Mouse (Mus musculus) heart, postnatal 14 days (tissue): ENCODE results near the gene Hspbp1. TPM values are rescaled to one million over a fixed set of nuclear protein-coding genes. Genes with fewer than 3 reads are reported as not detected.

Experiments used
- DNase-seq, 2 experiments: peaks; one replicate each; pipeline ENCODE4 v3.0.0; 2021 to 2022
- intact Hi-C: fragments of 180-260 bp; cut with DNase I; formaldehyde crosslinking; loops from one replicate; pipeline ENCODE4 v1.15.1; 2025
- total RNA-seq, 2 experiments: library from RNA; stranded (reverse); gene quantifications; 2 replicates each; pipeline ENCODE4 v1.2.3; 2021

Hspbp1 gene
- total RNA-seq, 2 experiments from 2014 or later, result 29.2 to 33.7 TPM

DNA sequence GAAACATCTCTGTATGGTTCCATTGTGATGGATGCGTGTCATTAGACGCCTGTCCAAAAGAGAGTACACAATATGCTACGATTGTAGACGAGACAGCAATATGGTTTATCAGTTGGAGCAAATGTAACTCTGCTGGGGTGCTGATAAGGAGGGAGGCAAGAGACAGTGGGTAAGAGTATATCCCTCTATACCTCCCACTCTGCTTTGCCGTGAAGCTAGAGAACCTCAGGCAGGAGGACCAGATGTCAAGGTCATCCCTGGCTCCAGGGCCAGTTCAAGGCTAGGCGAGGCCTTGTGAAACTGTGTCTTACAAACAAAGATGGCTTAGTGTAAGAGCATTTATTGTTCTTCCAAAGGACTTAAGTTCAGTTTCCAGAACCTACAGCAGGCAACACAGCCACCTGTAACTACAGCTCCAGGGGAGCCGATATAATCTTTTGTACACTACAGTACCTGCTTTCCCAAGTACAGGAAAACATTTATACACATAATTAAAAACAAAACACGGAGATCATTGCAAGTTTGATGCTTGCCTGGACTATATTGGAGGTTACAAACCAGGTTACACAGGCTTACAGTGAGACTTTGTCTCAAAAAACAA, 14.1 kb downstream of the Hspbp1 start:
- intact Hi-C loops, result no loop called here
- no peak for DNase-seq

DNA sequence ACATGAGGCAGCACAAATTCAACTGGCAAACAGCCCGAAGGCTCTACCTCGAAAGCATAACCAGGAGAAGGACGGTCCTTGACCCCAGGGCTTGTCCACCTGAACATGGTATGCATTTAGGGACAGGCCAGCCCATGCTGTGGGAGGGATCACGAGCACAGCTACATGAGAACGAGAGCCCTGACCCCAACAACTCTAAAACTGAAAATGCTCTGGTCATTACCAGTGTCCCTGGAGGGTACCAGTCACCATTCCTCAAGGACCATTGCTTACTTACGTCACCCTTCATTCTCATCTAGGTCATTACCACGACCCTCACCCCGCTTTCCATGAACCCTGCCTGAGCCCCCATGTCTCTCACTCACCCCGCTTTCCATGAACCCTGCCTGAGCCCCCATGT, 15.7 kb downstream of the Hspbp1 start:
- DNase-seq, result no peak
- intact Hi-C loops, result no loop called here

DNA sequence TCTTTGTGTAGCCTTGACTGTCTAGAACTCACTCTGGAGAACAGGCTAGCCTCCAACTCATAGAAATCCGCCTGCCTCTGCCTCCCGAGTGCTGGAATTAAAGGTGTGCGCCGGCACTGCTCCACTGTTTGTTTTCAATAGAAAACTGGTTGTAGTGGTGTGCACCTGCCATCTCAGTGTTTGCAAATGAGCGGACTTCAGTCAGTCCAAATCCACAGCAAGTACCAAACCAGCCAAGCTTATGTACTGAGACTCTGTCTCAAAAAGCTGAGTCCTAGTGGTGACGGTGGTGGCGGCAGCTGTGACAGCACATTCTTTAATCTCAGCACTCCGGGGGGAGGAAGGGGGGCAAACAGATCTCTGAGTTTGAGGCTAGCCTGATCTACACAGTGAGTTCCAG, 16.4 kb downstream of the Hspbp1 start:
- DNase-seq, result no peak
- intact Hi-C loops, result no loop called here

DNA sequence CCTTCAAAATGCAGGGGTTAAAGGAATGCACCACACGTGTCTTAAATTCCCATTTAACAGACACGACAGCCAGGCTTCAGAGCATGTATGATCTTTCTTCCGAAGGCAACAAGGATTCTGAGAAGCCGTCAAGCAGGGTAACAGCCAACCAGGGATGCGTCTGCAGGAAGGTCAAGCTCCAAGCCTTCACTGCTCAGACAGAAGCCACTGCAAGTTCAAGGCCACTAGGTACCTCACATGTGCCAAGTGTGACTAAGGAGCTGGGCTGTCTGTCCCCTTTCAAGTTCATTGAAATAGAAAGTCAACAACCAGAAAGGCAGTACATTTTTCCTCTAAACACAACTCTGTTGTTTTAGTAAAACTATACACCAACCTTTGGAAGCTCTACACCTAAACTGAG, 18.0 kb downstream of the Hspbp1 start:
- intact Hi-C loops, result no loop called here

DNA sequence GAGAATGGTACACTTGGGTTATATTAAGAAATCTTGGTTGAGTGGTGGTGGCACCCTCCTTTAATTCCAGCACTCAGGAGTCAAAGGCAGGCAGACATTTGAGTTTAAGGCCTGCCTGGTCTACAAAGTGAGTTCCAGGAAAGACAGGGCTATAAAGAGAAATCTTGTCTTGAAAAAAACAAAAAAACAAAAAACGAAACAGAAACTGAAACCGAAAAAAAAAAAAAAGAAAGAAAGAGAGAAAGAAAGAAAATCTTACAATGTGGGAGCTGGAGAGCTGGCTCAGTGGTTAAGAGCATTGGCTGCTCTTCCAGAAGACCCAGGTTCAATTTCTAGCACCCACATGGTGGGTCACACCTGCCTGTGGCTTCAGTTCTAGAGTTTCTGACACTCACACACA, 21.1 kb downstream of the Hspbp1 start:
- intact Hi-C loops, result no loop called here
- DNase-seq, result no peak

More for the DNA sequence above, 18.0 kb downstream of the Hspbp1 start:
- DNase-seq, result no peak

DNA sequence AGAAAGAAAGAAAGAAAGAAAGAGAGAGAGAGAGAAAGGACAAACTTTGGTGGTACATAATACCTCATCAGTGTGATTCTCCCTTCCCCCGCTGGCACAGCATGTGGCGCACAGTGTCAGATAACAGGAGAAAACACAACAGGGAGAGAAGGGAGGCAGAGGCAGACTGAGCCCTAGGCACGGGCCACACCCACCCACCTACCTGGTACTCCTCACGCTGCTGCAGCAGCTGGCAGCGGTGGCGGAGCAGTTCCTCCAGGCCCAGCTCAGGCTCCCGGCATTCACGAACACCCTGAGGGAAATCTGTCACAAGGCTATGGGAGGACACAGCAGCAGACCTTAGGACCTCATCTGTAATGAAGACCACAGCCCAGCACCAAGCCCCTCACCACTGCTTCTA, 21.7 kb downstream of the Hspbp1 start:
- DNase-seq, result no peak
- intact Hi-C loops, result no loop called here

DNA sequence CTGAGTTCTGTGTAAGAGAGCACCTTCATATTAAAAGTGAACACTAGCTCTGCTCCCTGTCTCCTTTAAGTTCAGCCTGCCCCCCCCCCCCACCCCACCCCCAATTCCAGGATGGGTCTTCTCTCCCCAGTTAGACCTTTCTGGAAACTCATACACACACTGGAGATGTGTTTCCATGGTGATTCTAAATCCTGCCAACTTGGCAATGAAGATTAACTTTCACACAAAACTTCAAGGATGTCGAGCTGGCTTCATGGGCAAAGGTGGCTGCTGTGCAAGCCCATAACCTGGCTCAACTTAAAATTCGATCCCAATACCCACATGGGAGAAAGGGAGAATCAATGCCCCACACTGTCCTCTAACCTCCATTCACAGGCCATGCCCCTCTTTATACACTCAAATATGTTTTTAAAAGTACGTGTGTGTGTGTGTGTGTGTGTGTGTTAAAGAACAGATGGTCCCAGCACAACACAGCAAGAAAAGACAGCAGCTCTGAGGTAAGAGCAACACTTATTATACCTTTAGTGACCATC, 24.9 kb downstream of the Hspbp1 start:
- intact Hi-C loops, result loop anchor here (2.0 kb wide), 1 partner anchor 23 kb away; no protein-coding TSS in a partner anchor
- DNase-seq, result no peak

DNA sequence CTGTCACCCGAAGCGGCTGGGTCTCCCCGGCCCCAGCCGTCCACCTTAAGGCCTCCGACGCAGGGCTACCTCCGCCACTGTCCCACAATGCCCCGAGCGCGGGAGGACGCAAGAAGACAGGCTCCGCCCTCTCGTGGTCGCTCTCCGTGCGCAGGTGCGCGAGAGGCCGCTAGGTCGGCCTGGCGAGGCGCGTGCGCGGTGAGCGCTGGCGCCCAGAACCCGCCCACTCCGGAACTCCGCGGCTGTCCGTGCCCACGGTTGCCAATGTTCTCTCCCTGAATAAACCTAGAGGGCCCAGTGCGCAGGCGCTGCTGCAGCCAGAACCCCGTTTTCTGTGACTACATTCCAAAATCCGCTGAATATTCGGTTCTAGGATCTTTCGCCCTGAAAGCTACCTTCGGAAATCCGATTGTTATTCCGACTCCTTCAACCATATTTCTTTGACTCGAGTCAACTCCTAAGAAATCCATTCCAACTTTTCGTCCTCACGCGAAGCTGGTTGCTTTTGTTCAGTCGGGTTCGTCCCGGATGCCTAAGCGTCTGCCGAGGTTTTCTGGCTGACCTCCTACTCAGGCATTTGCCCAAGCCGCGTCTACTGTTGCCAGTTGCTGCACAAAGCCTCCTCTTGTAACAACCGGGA, 25.8 kb downstream of the Hspbp1 start, which contains the start of gene Ppp6r1:
Gene Ppp6r1, minus strand, starts transcription at position 108 of the 640 bp plus-strand sequence.
- intact Hi-C loops, result loop anchor here (2.0 kb wide), 1 partner anchor 24 kb away; no protein-coding TSS in a partner anchor
- DNase-seq, result peak; percentile 97 to 98

DNA sequence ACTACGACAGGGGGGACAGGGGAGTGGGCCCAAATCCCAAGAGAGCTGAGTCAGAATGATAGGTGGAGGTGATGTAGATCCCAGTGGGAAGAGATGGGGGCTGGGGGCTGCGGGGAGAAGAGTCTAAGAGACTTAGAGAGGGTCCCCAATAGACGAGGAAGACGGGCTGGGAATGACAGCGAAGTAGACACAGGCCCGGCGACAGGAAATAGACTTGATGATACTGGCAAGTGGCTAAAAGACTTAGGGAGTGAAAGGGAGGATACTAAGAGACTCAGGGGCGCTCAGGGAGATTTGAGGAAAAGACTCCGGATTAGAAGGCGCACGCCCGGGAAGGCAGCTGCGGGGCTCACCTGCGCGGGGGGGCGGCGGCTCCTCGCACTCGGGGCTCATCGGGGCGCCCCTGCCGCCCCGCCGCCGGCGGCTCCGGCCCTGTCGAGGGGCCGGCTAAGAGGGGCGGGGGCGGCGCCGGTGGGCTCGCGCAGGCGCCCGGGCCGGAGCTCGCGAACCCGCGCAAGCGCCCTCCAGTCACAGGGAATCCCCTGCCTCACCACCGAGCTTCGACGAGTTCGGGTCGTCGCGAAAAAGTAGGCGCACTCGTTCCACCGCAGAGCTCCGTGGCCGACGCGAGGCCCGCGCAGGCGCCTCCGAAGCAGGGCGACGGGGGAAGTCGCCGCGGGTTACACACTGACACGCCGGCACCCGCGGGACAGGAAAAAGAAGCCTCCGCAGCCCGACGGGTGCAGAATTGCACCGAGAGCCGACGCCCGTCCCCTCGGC, 26.6 kb downstream of the Hspbp1 start:
- intact Hi-C loops, result loop anchor here (2.0 kb wide), 1 partner anchor 24 kb away; no protein-coding TSS in a partner anchor
- peak in 1 of 2 experiments; percentile 15 for DNase-seq

DNA sequence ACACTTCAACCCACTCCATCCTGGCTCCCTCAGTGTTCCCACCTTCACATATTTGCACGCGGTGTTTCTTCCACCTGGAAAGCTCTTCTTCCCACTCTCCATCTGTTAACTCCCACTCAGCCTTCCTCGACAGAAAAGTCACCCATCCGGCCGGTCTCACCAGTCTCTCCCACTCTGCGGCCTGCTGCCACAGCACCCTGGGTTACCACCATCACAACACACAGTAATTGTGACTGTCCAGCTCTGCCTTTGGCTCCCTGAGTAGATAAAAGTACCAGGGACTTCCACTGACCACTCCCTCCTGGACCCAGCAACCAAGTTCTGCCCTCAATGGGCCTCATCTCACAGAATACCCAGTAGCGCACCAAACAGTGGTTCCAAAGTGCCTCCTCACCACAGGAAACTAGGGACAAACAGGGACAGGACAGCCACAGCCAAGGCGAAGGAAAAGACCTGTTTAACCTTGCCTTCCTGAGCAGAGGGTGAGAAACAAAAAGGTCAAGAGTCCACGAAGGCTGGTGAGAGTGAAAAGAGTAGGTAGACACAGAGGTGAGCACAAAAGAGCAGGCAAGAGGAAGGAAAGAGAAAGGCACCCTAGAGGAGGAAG, 27.2 kb downstream of the Hspbp1 start:
- no peak for DNase-seq
- intact Hi-C loops, result loop anchor here (2.0 kb wide), 1 partner anchor 25 kb away; no protein-coding TSS in a partner anchor

DNA sequence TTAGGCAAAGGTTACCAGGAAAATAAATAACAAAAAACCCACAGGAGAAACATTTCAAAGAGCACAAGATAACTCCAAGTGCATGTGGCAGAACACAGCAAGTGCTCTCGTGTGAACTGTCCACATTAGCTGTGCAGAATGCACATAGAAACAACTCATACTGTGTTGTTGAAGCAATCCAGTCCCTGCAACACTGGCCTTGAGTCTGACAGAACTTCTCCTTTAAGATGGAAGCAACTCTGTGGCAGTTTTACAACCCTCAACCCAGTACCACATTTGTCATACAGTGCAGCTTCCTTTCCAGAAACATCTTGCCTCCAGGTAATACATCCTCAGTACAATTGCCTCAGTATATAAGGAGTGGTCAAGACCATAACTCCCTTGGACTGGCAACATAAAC, 28.1 kb downstream of the Hspbp1 start:
- intact Hi-C loops, result no loop called here
- DNase-seq, result no peak

DNA sequence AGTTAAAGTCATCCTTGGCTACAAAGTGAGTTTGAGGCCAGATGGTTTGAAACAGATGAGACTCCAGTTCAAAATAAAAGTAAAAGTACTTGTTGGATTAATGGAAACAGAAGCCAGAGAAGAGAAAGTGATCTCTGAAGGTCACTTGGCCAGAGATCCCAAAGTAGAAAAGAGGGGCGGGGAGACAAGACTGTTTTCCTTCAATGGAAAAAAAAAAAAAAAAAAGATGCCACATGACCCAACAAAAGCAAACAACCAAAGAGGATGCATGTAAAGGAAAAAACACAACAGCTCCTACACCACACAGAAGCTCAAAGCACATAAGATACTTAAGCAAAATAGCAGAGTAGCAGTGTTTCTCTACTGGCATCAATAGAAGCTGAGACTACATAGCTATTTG, 29.0 kb downstream of the Hspbp1 start:
- intact Hi-C loops, result no loop called here
- DNase-seq, result no peak

DNA sequence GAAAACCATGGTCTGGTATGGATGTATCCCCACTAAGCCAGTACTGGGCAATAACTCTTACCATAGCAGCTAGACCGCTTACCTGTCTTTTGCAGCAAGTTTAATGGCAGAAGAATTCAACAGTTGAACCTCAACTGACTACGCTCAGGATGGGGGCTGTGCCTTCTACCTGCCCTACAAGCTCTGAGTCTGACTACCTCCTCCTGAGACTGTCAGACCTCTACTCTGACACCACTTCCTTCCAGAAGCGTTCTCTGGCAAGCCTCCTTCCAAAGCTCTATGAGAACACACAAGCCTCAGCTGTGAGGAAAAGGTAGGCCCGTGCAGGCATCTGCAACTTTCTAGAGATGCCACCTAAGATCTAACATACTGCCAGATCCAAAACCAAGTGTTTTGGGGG, 29.5 kb downstream of the Hspbp1 start:
- intact Hi-C loops, result no loop called here
- DNase-seq, result no peak

DNA sequence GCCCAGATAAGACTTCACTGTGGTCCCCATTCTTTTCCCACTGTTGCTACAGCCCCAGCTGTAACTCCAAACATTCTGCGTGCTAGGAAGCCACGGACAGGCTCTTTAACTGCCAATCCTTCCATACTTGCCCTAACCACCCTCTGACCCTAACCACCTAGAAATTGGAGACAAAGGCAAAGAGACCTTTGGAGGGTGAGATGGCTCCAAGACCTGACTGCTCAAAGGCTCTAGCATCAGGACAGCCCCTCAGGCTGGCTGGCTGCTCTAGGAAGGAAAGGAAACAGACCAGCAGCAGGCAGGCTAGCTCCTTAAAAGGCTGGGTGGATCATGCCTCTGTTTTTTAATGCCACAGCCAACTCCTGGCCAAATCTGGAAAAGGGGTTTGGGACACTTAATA, 30.6 kb downstream of the Hspbp1 start:
- intact Hi-C loops, result no loop called here
- DNase-seq, result no peak

DNA sequence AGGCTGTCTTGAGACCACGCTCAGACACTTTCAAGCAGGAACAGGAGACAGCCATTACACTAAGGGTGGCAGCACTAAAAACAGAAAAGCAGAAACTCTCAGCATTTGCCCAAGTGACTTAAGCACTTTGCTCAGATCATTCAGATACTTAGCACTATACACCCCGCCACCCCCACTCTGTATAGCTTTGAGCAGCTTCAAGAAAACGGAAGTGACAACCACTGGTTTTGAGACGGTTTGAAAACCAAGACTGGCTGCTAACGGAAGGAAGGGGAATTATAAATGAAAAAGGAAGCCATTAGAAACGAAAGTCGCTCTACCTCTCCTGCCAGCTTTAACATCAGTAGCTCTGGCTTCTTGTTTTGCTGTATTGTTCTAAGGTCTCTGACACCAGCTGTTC, 31.1 kb downstream of the Hspbp1 start:
- intact Hi-C loops, result no loop called here
- DNase-seq, result no peak

DNA sequence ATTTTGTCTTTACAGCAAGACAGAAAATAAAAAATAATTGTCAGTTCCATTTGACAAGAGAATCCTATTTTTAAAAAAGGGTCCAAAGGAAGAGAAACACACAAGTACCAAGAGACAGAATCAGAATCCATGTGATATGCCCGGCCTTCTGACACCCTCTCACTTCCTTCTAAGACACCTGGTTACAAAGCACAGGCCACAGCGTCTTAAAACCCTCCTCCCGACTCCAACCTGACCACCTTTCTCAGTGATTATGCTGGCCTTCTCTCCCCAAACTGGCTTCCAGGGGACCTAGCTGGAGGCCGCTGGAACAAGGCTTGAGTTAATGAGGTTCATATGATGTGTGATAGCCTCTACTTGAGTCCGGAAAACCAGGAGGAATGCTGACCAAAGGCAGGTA, 31.5 kb downstream of the Hspbp1 start:
- intact Hi-C loops, result no loop called here
- DNase-seq, result no peak

DNA sequence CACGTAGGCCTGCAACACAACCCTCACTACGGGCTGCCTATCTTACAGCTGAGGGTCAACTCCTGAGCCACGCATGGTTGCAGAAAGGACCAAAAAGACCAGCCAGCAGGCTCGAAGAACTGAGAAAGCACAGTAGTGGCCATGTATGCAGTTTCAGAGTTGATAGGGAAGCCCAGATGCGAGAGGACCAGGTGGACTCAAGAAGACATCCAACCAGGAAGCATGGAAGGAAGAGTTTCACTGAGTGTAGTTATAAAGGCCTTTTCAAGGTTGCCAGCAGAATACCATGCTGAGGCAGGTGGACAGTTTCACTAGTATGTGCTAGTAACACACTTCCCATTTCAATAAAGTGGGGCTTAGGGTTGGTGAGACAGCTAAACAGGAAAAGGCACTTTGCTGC, 32.1 kb downstream of the Hspbp1 start:
- intact Hi-C loops, result no loop called here
- no peak for DNase-seq

DNA sequence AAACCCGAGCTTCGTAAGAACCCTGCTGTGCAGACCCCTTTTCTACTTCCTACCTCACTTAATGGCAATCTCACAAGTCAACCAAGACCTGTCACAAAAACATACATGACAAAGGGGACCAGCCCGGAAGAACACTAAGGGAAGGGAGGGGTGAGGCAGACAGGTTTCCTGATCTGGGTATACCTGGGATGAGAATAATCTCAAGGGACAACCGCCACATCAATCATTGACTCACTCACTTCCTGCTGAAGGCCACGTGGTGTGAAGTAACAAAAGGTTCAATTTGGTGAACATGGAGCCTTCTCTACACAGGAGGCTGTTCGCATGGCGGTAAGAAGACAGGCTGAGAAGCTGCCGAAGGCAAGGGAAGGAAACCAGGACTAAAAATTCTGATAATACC, 33.3 kb downstream of the Hspbp1 start:
- intact Hi-C loops, result no loop called here
- DNase-seq, result no peak

DNA sequence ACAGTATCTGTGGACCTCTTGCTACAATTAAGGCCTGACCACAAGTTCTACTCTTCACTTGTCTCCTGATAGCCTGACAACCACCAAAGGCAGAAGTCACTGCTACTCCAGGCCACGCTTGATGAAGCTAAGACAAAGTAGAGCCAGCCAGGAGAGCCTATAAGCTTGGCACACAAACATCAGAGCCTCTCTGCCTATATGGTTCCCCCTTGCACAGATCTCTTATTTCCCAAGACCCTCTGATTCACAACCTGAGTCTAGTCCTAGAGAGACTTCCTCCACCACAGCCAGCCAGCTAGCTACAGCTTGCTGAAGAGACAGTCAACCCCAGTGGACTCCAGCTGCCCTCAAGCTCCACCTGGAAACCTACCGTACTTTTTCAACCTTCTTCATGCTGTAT, 36.9 kb downstream of the Hspbp1 start:
- no peak for DNase-seq
- intact Hi-C loops, result no loop called here

DNA sequence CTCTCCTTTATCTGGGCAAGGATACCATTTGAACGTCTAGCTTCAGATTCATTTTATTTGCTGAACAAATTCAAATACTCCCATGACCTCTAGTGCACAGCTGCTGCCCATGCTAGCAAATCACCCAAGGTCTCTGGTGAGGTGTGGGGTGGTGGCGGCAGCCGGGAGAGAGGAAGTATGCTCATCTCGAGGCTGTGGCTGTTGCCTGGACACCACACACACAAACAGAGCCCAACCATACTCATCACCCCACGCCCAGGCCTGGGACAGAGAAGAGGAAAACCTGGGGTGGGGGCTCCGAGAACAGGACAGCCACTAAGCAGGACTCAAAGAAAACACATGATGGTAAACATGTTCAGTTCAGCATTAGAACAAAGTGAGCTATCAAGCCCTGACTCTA, 37.6 kb downstream of the Hspbp1 start:
- peak; percentile 30 to 35 for DNase-seq
- intact Hi-C loops, result no loop called here

DNA sequence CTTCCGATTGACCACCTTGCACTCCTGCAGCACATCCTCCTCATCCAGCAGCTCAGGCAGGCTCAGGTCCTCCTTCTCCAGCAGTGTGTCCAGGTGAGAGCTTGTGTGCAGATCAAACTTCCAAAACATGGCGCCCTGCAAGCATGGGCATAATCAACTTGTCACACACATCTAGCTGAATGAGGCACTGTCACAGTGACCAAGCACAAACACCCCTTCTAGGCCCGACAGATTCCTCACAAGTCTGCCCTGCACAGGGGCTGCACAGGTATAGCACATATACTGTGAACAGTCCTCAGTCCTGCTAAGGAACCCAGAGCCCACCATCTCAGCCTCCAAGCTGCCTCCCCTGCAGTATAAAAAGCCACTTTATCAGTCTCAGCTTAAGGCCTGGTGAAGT, 38.1 kb downstream of the Hspbp1 start:
- intact Hi-C loops, result no loop called here
- DNase-seq, result no peak
